Comparison of ENCODE assay signal across 13 mouse cellular contexts in genomic region chr3:38577890-38578628, GRCm38 (mm10).
"Had no signal": no experiment of that assay in that cellular context is flagged by ENCODE, and none has a peak within 500 bp of the region (broad histone marks: within the 10 kb centered on the region; RNA-seq: fewer than 3 reads in every experiment).

No protein-coding gene starts in this region.

- H3K4me3 ChIP-seq: limb, embryonic 10.5 days; liver, embryonic 15.5 days; midbrain, embryonic 10.5 days; neural tube, embryonic 12.5 days; stomach, embryonic 15.5 days had no signal

- H3K36me3 ChIP-seq: limb, embryonic 10.5 days; liver, embryonic 15.5 days; midbrain, embryonic 10.5 days; neural tube, embryonic 12.5 days; stomach, embryonic 15.5 days had no signal

- H3K27me3 ChIP-seq: liver, embryonic 15.5 days; neural tube, embryonic 12.5 days; stomach, embryonic 15.5 days had no signal

- H3K4me1 ChIP-seq: limb, embryonic 10.5 days; liver, embryonic 15.5 days; neural tube, embryonic 12.5 days; stomach, embryonic 15.5 days had no signal

- H3K9ac ChIP-seq: liver, embryonic 15.5 days; neural tube, embryonic 12.5 days; stomach, embryonic 15.5 days had no signal

- H3K9me3 ChIP-seq: limb, embryonic 10.5 days; liver, embryonic 15.5 days; midbrain, embryonic 10.5 days; neural tube, embryonic 12.5 days; stomach, embryonic 15.5 days had no signal

- ATAC-seq: lung, postnatal 0 days had no signal

- DNase-seq: kidney, postnatal 10 days; kidney, postnatal 4 days; lung, adult 2 months; lung, postnatal 4 days; right cerebral cortex, postnatal 4 days; thymus, postnatal 36 days had no signal

- H3K27ac ChIP-seq: limb, embryonic 10.5 days; liver, embryonic 15.5 days; midbrain, embryonic 10.5 days; neural tube, embryonic 12.5 days; stomach, embryonic 15.5 days had no signal

- H3K4me2 ChIP-seq: liver, embryonic 11.5 days; liver, embryonic 15.5 days; neural tube, embryonic 12.5 days; stomach, embryonic 15.5 days had no signal
